Mouse (Mus musculus) cerebellum, postnatal 36 days (tissue): ENCODE measurements around the gene L1cam.
A peak's percentile ranks its signal among the peaks of the same experiment; 100 is the strongest.

ENCODE experiments used
- DNase-seq, 2 experiments: peaks; one replicate each; pipeline ENCODE4 v3.0.0; 2021 to 2022; ENCODE audit warnings: mixed read lengths in 2 of 2

Gene L1cam

GRCm38 (mm10) chrX:73895719-73896118 lies at the start of gene L1cam:
TSS of gene L1cam (minus strand) at chrX:73896105.
- DNase-seq, result peak; percentile 68 to 76

DNA sequence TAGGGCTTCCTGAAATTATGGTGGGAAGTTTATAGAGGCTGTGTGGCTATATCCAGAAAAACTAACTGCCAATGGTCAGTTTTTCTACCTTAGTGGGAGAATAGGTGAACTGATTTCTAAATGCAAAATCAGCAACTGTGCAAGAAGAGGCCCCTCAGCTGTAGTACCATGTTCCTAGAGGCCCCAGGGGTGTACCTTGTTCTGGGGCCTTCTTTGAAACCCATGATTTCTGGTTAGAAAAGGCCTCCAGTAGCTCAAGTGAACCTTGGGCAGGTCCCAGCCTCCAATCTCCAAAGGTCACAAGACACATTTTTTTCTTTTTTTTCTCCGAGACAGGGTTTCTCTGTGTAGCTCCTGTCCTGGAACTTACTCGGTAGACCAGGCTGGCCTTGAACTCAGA lies 46.4 kb upstream of the L1cam start:
- no peak for DNase-seq

- no peak for DNase-seq
Observed at GRCm38 (mm10) chrX:73941860-73942259, 46.0 kb upstream of the L1cam start.

GRCm38 (mm10) chrX:73931871-73932270 lies 36.0 kb upstream of the L1cam start:
- DNase-seq, result no peak

DNA sequence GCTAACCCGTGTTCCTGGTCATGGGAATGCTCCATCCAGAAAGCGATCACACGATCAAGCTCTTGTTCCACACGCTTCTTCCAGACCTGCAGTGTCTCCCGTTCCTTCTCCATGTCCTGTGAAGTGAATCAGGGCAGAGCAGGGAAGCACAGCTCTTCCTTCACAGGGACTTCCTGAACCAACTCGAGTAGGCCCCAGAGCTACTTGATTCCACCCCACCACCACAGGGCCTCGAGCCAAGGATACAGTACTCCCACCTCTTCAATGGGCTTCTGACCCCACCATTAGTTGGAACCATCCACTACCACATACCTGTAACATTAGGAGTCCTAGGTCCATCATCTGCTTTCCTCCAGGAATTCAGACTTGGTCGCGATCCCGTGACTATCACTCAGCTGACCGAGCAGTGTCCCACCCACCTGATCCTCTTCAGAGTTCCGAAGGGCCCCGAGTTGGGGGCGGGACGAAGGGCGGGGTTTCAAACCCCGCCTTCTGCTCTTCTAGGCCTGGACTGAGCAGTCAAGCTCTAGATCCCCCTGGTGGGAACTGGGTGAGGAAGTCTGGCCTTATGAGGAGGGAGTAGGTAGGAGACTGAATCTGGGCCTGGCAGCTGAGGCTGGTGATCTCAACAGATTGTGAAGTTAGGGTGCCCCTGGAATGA lies 34.6 kb upstream of the L1cam start, which contains the start of gene Renbp:
TSS of gene Renbp (minus strand) at position 449 of the 661 bp plus-strand sequence.
- no peak for DNase-seq

- DNase-seq, result no peak
Observed at GRCm38 (mm10) chrX:73922550-73922882, 26.6 kb upstream of the L1cam start.

- DNase-seq, result peak; percentile 89 to 91
Observed at GRCm38 (mm10) chrX:73921823-73922549, 26.1 kb upstream of the L1cam start, which contains the start of the genes Arhgap4 and Naa10. TSS of gene Arhgap4 (minus strand) at chrX:73921870. TSS of gene Naa10 (minus strand) at chrX:73921944.

DNA sequence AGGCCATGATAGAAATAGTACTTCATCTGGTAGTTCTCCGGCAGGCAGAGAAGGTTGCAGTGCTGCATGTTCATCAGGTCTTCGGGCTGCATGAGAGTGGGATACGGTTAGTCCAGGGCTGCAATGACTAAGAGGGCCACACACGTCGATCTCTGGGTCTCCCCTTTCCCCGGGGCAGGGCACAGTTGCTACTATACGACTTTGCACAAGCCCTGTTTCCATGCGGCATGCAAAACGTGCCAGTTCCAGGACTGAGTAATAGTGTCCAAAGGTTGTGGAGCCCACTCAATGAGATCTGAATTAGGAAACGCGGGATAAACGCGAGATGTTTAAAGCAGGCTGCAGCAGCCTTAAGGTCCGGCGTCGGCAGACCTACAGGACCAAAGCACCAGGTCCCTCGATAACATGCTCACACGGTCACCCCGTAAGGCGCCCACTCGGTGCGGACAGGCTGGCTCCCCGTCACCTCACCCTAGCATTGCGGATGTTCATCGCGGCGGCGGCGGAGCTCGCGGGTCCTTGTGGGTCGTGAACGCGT lies 25.4 kb upstream of the L1cam start:
- no peak for DNase-seq

DNA sequence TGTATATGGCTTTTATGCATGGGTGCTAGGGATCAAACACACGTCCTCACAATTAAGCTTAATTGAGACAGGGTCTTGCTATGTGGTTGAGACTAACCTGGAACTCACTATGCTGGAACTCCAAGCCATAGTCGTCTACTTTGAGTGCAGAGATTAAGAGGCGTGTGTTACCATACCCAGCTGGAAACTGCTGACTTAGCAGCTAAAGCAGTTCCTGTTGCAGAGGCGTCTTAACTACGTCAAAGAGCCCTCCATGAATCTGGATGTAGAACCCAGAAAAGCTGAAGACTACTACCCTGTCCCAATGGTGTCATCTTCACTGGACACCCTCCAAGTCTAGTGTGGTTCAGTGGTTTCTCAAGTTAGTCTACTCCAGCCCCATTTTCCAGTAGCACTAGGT lies 22.7 kb upstream of the L1cam start:
- no peak for DNase-seq

- no peak for DNase-seq
Observed at GRCm38 (mm10) chrX:73916945-73917344, 21.0 kb upstream of the L1cam start.

DNA sequence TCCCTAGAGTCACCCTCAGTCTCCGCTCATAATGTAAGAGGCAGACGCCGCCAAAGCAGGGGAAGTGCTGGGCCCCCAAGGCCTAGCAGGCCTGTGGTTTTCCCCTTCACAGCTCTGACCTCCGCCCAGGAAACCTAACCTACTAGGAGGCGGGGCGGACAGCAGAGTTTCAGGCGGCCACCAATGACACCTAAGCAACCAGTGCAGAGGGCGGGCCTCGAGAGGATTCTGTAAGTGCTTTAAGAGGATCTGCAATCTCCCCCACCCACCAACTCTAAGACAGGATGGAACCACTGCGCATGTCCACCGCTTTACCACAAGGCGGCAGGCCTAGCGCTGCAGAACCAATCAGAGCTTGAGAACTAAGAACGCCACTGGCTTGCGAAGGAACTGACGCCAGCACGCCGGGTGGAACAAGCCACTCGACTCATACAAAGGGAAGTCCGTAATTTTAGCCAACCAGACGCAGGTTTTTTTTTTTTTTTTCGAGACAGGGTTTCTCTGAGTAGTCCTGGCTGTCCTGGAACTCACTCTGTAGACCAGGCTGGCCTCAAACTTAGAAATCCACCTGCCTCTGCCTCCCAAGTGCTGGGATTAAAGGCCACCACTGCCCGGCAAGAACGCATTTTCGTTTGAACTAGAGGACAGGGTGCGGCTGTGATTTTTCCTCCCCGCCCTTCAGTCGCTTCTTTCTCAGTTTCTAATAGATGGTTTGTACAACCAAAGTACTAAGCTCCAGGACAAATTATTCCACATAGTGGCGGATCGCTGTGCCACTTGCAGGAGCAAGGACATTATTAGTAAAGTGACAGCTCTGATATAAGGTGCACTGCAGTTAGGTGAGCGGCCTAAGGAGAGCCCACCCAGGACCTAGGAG lies 19.2 kb upstream of the L1cam start:
- DNase-seq, result peak; percentile 83 to 88

DNA sequence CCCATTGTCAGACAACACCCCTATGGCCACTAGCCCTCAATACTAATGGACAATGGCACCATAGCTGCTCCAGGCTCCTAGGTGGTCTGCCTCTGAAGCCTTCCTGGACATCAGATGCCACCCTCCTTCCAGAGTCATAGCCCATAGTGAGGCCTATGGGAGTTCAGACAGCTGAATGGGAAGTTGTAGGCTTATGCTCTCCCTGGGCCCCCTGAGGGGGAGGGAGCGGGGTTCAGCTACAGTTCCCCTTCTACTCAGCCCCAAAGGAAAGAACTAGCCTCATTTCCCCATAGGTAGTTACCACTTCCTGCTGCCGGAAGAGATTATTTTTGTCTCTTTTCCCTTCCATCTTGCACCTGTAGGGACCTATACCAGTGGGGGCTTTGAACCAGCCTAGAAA lies 15.7 kb upstream of the L1cam start:
- DNase-seq, result no peak

- no peak for DNase-seq
Observed at GRCm38 (mm10) chrX:73911156-73911555, 15.3 kb upstream of the L1cam start.

GRCm38 (mm10) chrX:73910451-73910850 lies 14.5 kb upstream of the L1cam start:
- no peak for DNase-seq

DNA sequence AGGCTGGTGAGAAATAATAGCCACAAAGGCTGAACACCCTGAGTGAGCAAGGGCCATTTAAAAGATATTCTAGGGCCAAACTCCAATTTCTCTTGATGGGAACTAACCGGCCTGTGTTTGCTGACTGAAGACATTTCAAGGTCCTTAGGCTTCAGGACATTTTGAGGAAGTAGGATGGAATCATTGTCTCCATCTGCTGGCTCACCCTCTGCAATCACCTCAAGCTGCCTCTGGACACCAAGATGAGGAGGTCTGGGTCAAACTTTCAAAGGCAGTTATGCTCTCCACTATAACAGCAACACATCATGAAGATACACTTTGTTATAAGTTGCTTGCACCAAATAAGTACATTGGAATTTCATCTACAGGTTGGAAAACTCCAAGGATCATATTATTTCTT lies 14.1 kb upstream of the L1cam start:
- no peak for DNase-seq

- DNase-seq, result no peak
Observed at GRCm38 (mm10) chrX:73897959-73898358, 2.1 kb upstream of the L1cam start.

DNA sequence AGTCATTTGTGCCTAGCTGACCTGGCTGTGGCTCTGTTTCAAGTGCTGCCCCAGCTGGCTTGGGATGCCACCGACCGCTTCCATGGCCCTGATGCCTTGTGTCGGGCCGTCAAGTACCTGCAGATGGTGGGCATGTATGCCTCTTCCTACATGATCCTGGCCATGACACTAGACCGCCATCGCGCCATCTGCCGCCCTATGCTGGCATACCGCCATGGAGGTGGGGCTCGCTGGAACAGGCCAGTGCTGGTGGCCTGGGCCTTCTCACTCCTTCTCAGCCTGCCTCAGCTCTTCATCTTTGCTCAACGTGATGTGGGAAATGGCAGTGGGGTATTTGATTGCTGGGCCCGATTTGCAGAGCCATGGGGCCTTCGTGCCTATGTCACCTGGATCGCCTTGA lies 3.1 kb downstream of the L1cam start:
- DNase-seq, result peak; percentile 53 to 67

DNA sequence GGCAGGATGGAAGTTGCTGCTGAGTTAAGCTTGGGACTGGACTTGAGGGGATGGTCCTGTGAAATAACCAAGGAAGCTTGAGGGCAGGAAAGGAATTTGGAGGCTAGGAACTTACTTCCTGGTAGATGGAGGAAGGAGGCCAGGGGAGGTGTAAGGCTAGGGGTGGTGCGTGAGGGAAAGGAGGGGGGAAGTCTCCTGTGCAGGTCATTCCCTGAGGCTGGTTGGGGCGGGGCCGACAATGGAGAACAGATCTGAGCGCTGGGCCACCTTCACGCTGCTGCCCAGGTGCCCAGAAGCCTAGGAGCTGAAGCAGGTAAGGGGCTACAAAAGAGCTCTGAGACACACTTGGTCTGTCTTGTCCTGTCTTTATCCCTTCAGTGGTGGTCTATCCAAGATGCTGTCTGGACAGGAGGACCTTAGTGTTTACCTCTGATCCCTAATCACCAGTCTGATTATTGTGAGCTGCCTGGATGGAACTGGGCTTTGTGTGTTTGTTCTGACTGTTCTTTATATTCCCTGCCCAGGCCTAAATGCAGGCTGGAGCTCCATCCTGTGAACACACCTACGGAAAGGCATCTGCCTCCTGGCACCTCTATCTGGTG lies 4.3 kb downstream of the L1cam start, which contains the start of gene Avpr2:
TSS of gene Avpr2 (plus strand) at position 552 of the 602 bp plus-strand sequence.
- no peak for DNase-seq

DNA sequence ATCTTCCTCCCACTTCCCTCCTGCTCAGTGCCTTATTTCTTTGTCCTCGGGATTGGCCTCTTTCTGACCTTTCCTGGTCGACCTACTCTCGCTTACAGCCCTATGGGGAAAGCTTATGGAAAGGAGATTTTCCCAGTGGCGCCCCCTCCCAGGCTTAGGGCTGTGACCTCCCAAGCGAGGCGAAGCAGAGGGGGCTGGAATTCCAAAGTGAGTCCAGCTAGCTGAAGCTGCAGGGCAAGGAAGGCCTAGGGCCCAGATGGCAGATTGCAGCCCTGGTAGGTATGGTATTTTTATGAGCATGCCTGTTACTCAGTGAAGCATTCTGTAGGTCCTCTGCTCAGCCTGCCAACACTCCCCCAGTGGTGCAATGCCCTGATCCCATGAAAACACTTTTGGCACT lies 14.4 kb downstream of the L1cam start:
- DNase-seq, result peak in 1 of 2 experiments; percentile 8

- DNase-seq, result no peak
Observed at GRCm38 (mm10) chrX:73881036-73881427, 14.9 kb downstream of the L1cam start.

DNA sequence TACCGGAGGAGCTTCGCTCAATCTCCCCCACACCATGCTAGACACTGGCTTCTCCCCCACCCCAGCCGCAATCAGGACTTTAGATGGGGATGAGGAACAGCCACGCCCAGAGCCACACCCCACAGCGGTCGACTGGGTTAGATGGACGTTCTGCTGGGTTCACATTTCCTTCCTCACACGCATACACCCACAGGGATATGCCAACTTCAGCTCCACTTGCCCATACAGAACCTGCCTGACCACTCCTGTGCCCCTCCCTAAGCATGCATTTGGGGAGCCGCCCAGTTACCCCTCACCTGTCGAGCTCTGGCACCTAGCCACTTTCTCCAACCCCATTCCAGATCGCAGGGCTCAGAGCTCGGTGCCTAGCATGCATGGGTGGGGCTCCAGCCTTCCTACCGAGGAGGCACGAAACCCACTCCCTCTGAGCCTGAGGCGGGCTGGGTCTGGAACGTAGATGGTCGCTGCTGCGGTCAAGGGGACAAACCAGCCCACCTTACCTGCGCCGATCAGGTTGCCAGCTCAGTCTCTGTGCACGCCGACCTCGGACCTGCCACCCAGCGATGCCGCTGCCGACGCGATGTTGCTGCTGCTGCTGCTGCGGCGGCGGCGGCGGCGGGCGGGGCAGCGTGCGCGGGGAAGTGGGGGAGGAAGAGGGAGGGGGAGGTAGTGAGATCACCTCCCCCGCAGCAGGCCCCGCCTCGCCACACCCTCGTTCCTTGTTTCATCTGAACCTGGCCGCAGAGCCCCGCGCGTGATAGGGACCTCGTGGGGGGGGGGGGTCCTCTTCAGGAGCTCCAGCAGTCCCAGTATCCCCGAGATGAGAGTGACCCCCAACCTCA lies 15.5 kb downstream of the L1cam start:
- peak; percentile 46 to 75 for DNase-seq

DNA sequence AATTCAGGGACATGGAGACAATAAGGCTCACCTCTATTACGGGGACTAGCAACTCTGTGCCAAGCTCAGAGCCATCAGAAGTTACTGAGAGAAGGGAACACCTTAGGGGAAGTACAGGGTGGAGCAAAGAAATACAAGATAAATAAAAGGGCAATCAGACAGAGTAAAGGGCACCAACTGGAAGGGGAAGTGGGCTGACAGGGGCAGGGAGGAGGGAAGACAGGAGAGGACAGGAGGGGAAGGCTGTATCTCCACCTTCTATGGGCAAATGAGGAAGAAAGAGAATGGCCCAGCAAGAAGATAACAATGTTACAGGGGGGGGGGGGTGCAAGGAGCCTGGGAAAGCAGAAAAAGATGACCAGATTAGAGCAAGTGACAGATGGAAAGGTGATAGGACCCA lies 18.9 kb downstream of the L1cam start:
- no peak for DNase-seq
